In the genomic region with DNA sequence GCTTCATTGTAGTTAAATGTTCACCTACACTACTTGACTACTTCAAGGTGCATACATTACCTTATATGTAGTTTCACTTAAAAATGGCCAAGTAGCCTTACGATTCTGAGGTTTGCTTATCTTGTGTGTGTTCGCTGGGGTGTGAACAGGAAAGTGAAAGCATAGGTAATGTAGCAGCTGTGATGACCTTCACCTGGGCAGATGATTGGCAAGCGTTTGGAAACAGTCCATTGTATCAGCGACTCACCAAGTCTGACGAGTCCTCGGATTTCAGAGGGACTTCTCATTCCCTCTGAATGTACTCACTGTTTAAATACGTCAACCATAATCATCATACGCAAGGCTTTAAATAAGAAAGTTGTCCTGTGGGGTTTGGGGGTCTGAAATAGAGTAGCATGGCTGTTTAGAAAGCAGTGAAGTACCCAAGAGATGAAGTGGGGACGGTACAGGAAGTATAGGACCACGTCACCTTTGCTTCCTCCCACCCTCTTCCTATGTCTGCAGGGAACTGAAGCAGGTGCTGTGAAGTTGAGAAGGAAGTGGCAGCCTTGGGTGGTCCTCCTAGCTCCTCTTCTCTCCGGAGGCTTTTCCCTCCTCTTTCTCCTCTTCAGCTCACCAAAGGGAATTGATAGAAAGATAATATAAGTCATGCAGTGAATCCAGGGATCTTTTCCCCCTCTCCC, we compare ENCODE assay signal across 17 mouse cellular contexts.
DNase-seq lines count a peak whose midpoint lies in the region; ATAC-seq and TF ChIP-seq lines count a peak whose summit lies in the region.
"Had no signal": no experiment of that assay in that cellular context is flagged by ENCODE, and none has a peak within 500 bp of the region (broad histone marks: within the 10 kb centered on the region; RNA-seq: fewer than 3 reads in every experiment).

No protein-coding gene starts in this region.

- H3K36me3 ChIP-seq in lung, postnatal 0 days (ENCODE audit: insufficient read depth, low read length), result no peaks in the 10 kb centered on the region; the same call in 1 of the 2 replicates
- H3K36me3 ChIP-seq in splenic B cell, adult 2 months (ENCODE audit: control insufficient read depth, insufficient read depth, low read length, poor library complexity, severe bottlenecking), result peaks cover 10% of the 10 kb centered on the region
- H3K36me3 ChIP-seq in hindbrain, embryonic 16.5 days (ENCODE audit: control insufficient read depth, insufficient read depth, low read length), result no peaks in the 10 kb centered on the region
- 0 out of 2 replicates have a peak, but pooled peaks cover 5% of the 10 kb centered on the region for H3K36me3 ChIP-seq in hindbrain, embryonic 12.5 days
- H3K36me3 ChIP-seq: hindbrain, embryonic 13.5 days had no signal

- H3K9me3 ChIP-seq in lung, postnatal 0 days (ENCODE audit: low read length), result no peaks in the 10 kb centered on the region
- H3K9me3 ChIP-seq in hindbrain, embryonic 16.5 days (ENCODE audit: control insufficient read depth, low read length), result no peaks in the 10 kb centered on the region
- no peaks in the 10 kb centered on the region for H3K9me3 ChIP-seq in hindbrain, embryonic 12.5 days (replicated peaks)
- H3K9me3 ChIP-seq: hindbrain, embryonic 13.5 days; limb, embryonic 12.5 days had no signal

- H3K4me1 ChIP-seq in lung, postnatal 0 days (ENCODE audit: insufficient read depth, low read depth, low read length), result peaks cover 5% of the 10 kb centered on the region; the same call in 1 of the 2 replicates
- H3K4me1 ChIP-seq in lung, adult 2 months (ENCODE audit: control insufficient read depth, insufficient read depth, low read length), result peaks cover 20% of the 10 kb centered on the region
- H3K4me1 ChIP-seq in hindbrain, embryonic 16.5 days (ENCODE audit: control insufficient read depth, insufficient read depth, low read depth, low read length), result 0 out of 2 replicates have a peak, but pooled peaks cover 4% of the 10 kb centered on the region
- H3K4me1 ChIP-seq in hindbrain, embryonic 12.5 days, result 0 out of 2 replicates have a peak, but pooled peaks cover 2% of the 10 kb centered on the region

- 69% methylated on average over 10 of the region's 11 CpGs for WGBS in lung, postnatal 0 days
- WGBS in lung, adult 2 months, result 76% methylated on average over 11 of the region's 11 CpGs
- WGBS in hindbrain, embryonic 16.5 days, result 90% methylated on average over 11 of the region's 11 CpGs
- 83% methylated on average over 11 of the region's 11 CpGs for WGBS in hindbrain, embryonic 12.5 days

- H3K9ac ChIP-seq in lung, postnatal 0 days (replicated peaks; ENCODE audit: low read depth), result no peak overlapping the region
- H3K9ac ChIP-seq in hindbrain, embryonic 16.5 days (ENCODE audit: low read depth, low read length), result no peak overlapping the region
- no peak overlapping the region for H3K9ac ChIP-seq in hindbrain, embryonic 12.5 days
- H3K9ac ChIP-seq: hindbrain, embryonic 13.5 days; limb, embryonic 12.5 days had no signal

- TF ChIP-seq CTCF in lung, postnatal 0 days (IDR thresholded peaks at IDR 0.05), result no peak
- TF ChIP-seq CTCF in lung, adult 2 months (IDR thresholded peaks at IDR 0.05; ENCODE audit: insufficient read depth, low read length), result no peak

- no peak for ATAC-seq in lung, postnatal 0 days
- ATAC-seq in activated CD4-positive, CD25-positive, alpha-beta regulatory T cell, adult 4 months, result peak; percentile 13
- no peak for ATAC-seq in hindbrain, embryonic 16.5 days
- no peak for ATAC-seq in hindbrain, embryonic 12.5 days (ENCODE audit: low FRiP score)
- ATAC-seq: forebrain, embryonic 16.5 days had no signal

- H3K4me3 ChIP-seq in lung, postnatal 0 days (ENCODE audit: low read depth, low read length), result no peak overlapping the region
- no peak overlapping the region for H3K4me3 ChIP-seq in lung, adult 2 months (replicated peaks; ENCODE audit: extremely low read depth, low read depth, low read length)
- no peak overlapping the region for H3K4me3 ChIP-seq in hindbrain, embryonic 16.5 days (ENCODE audit: low read length)
- H3K4me3 ChIP-seq in hindbrain, embryonic 12.5 days, result no peak overlapping the region
- H3K4me3 ChIP-seq: erythroblast, embryonic 14.5 days; hindbrain, embryonic 13.5 days; left cerebral cortex, adult 2 months; limb, embryonic 12.5 days had no signal

- H3K4me2 ChIP-seq in lung, postnatal 0 days (replicated peaks; ENCODE audit: low read depth, low read length), result no peak overlapping the region
- no peak overlapping the region for H3K4me2 ChIP-seq in hindbrain, embryonic 16.5 days (ENCODE audit: low read length)
- H3K4me2 ChIP-seq in hindbrain, embryonic 12.5 days (replicated peaks), result no peak overlapping the region
- H3K4me2 ChIP-seq: hindbrain, embryonic 13.5 days; limb, embryonic 12.5 days had no signal

- H3K27me3 ChIP-seq in lung, postnatal 0 days (replicated peaks; ENCODE audit: insufficient read depth, low read length), result no peaks in the 10 kb centered on the region
- no peaks in the 10 kb centered on the region for H3K27me3 ChIP-seq in splenic B cell, adult 2 months (ENCODE audit: control insufficient read depth, insufficient read depth, low read length, poor library complexity, severe bottlenecking)
- no peaks in the 10 kb centered on the region for H3K27me3 ChIP-seq in hindbrain, embryonic 16.5 days (replicated peaks; ENCODE audit: control insufficient read depth, insufficient read depth, low read length)
- no peaks in the 10 kb centered on the region for H3K27me3 ChIP-seq in hindbrain, embryonic 12.5 days
- H3K27me3 ChIP-seq: hindbrain, embryonic 13.5 days; limb, embryonic 12.5 days had no signal

- 0 out of 2 replicates have a peak overlapping the region, but pooled peaks have one; percentile 4 for H3K27ac ChIP-seq in lung, postnatal 0 days (ENCODE audit: low read length)
- H3K27ac ChIP-seq in hindbrain, embryonic 16.5 days (ENCODE audit: low read depth, low read length), result no peak overlapping the region
- no peak overlapping the region for H3K27ac ChIP-seq in hindbrain, embryonic 12.5 days
- H3K27ac ChIP-seq: hindbrain, embryonic 13.5 days; left cerebral cortex, adult 2 months; limb, embryonic 12.5 days had no signal

- DNase-seq in lung, postnatal 0 days (ENCODE audit: low spot score), result no peak
- DNase-seq in lung, adult 2 months, result no peak
- DNase-seq in CD4-positive helper T cell, adult 2 months (ENCODE audit: low read depth, low spot score), result peak; percentile 38
- peak; percentile 48 for DNase-seq in splenic B cell, adult 2 months (ENCODE audit: low read depth, low spot score)
- DNase-seq: adrenal gland, postnatal 10 days; cerebellum, adult 18-20 months; gastrocnemius, postnatal 10 days; kidney, adult 18-20 months; kidney, postnatal 10 days had no signal

- TF ChIP-seq POLR2A in lung, adult 2 months (IDR thresholded peaks at IDR 0.05; ENCODE audit: borderline replicate concordance, extremely low read depth, low read depth, low read length), result no peak

- TF ChIP-seq EP300 in lung, postnatal 0 days (IDR thresholded peaks at IDR 0.05), result no peak

Comparison
In these comparisons a context has a peak if more than half of its experiments do, and no peak if none do; other contexts are left out.
1. DNase-seq: peak in CD4-positive helper T cell, adult 2 months (single experiment) and splenic B cell, adult 2 months (single experiment); none in lung, postnatal 0 days (single experiment) and lung, adult 2 months (single experiment).